9 mouse cellular contexts compared by ENCODE assay signal in the genomic region with DNA sequence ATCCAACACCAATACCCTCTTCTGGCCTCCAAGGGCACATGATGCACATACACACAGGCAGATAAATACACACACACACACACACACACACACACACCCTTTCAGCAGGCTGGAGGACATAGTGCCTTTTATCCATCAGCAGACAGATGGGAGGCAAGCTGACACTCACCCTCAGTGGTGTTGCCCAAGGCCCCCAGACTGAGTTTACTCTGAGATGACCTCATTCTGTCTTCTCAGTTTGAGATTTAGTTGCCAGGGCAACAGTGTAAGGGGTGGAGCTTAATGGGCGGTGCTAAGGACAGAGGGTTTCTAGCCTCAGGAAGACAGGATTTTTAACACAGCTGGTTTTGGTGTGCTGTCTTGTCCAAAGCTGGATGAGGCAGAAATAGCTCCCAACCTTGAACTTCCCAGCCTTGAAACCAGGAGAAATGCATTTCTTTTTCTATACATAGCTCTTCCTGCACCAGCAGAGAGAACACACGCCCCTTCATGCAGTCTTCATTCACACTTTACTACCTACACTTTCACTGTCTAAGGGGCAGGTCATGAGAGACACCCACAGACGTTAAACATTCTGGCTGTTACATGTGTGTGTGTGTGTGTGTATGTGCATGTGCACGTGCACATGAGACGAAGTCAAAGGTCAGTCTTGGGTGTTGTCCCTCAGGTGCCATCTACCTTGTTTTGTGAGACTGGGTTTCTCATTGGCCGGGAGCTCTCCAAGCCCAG.
A peak's percentile ranks its signal among the peaks of the same experiment; 100 is the strongest.
DNase-seq lines count a peak whose midpoint lies in the region; ATAC-seq and TF ChIP-seq lines count a peak whose summit lies in the region.
"Had no signal": no experiment of that assay in that cellular context is flagged by ENCODE, and none has a peak within 500 bp of the region (broad histone marks: within the 10 kb centered on the region; RNA-seq: fewer than 3 reads in every experiment).

No protein-coding gene starts in this region.

- H3K4me3 ChIP-seq in kidney, embryonic 14.5 days (ENCODE audit: low read length), result no peak overlapping the region
- no peak overlapping the region for H3K4me3 ChIP-seq in embryonic facial prominence, embryonic 11.5 days (ENCODE audit: low read depth, low read length)
- no peak overlapping the region for H3K4me3 ChIP-seq in intestine, embryonic 16.5 days (ENCODE audit: low read length)
- no peak overlapping the region for H3K4me3 ChIP-seq in midbrain, embryonic 12.5 days
- no peak overlapping the region for H3K4me3 ChIP-seq in stomach, postnatal 0 days (ENCODE audit: low read depth, low read length)
- H3K4me3 ChIP-seq: liver, embryonic 15.5 days had no signal

- no peaks in the 10 kb centered on the region for H3K9me3 ChIP-seq in kidney, embryonic 14.5 days (ENCODE audit: control insufficient read depth, low read length)
- peaks cover 3% of the 10 kb centered on the region; the same call in 1 of the 2 replicates for H3K9me3 ChIP-seq in embryonic facial prominence, embryonic 11.5 days (replicated peaks; ENCODE audit: control insufficient read depth, low read length)
- no peaks in the 10 kb centered on the region for H3K9me3 ChIP-seq in intestine, embryonic 16.5 days (ENCODE audit: control insufficient read depth, low read length)
- peaks cover 6% of the 10 kb centered on the region; the same call in 1 of the 2 replicates for H3K9me3 ChIP-seq in midbrain, embryonic 12.5 days
- no peaks in the 10 kb centered on the region for H3K9me3 ChIP-seq in stomach, postnatal 0 days (ENCODE audit: control insufficient read depth, low read length)
- H3K9me3 ChIP-seq: liver, embryonic 15.5 days had no signal

- peak; percentile 68 for ATAC-seq in kidney, embryonic 14.5 days (ENCODE audit: low FRiP score, low TSS enrichment)
- peak; percentile 60 for ATAC-seq in embryonic facial prominence, embryonic 11.5 days (replicated peaks; ENCODE audit: insufficient number of reproducible peaks, low FRiP score, low TSS enrichment, low read depth)
- ATAC-seq in intestine, embryonic 16.5 days, result peak; percentile 83
- peak; percentile 78 for ATAC-seq in midbrain, embryonic 12.5 days (ENCODE audit: low FRiP score, low read depth)
- peak; percentile 74 for ATAC-seq in stomach, postnatal 0 days (ENCODE audit: low FRiP score, low TSS enrichment)

- H3K4me2 ChIP-seq in kidney, embryonic 14.5 days (replicated peaks; ENCODE audit: low read depth, low read length), result no peak overlapping the region
- H3K4me2 ChIP-seq in embryonic facial prominence, embryonic 11.5 days (ENCODE audit: low read depth, low read length), result no peak overlapping the region
- H3K4me2 ChIP-seq in intestine, embryonic 16.5 days (ENCODE audit: low read depth, low read length), result no peak overlapping the region
- no peak overlapping the region for H3K4me2 ChIP-seq in midbrain, embryonic 12.5 days (replicated peaks)
- no peak overlapping the region for H3K4me2 ChIP-seq in stomach, postnatal 0 days (replicated peaks; ENCODE audit: low read depth)
- H3K4me2 ChIP-seq: liver, embryonic 15.5 days had no signal

- H3K9ac ChIP-seq in kidney, embryonic 14.5 days (ENCODE audit: low read depth, low read length), result no peak overlapping the region
- H3K9ac ChIP-seq in embryonic facial prominence, embryonic 11.5 days (replicated peaks; ENCODE audit: low read length), result no peak overlapping the region
- no peak overlapping the region for H3K9ac ChIP-seq in intestine, embryonic 16.5 days (ENCODE audit: low read depth, low read length)
- H3K9ac ChIP-seq in midbrain, embryonic 12.5 days (replicated peaks), result no peak overlapping the region
- H3K9ac ChIP-seq in stomach, postnatal 0 days (ENCODE audit: low read length), result no peak overlapping the region
- H3K9ac ChIP-seq: liver, embryonic 15.5 days had no signal

- DNase-seq in kidney, adult 11 months, result no peak
- DNase-seq in T-cell, adult 2 months (ENCODE audit: low spot score), result peak; percentile 58
- peak; percentile 74 for DNase-seq in embryonic facial prominence, embryonic 11.5 days (ENCODE audit: low spot score)
- DNase-seq in stomach, postnatal 0 days (ENCODE audit: low spot score), result peak; percentile 33
- DNase-seq in cerebellum, adult 11 months, result no peak

- no peaks in the 10 kb centered on the region for H3K36me3 ChIP-seq in kidney, embryonic 14.5 days (ENCODE audit: control insufficient read depth, insufficient read depth, low read length)
- H3K36me3 ChIP-seq in embryonic facial prominence, embryonic 11.5 days (replicated peaks; ENCODE audit: control insufficient read depth, insufficient read depth, low read depth, low read length), result no peaks in the 10 kb centered on the region
- no peaks in the 10 kb centered on the region for H3K36me3 ChIP-seq in intestine, embryonic 16.5 days (ENCODE audit: control insufficient read depth, insufficient read depth, low read length)
- H3K36me3 ChIP-seq in midbrain, embryonic 12.5 days, result no peaks in the 10 kb centered on the region
- no peaks in the 10 kb centered on the region for H3K36me3 ChIP-seq in stomach, postnatal 0 days (ENCODE audit: control insufficient read depth, insufficient read depth, low read length)
- H3K36me3 ChIP-seq: liver, embryonic 15.5 days had no signal

- H3K4me1 ChIP-seq in kidney, embryonic 14.5 days (ENCODE audit: control insufficient read depth, insufficient read depth, low read length), result 0 out of 2 replicates have a peak, but pooled peaks cover 10% of the 10 kb centered on the region
- no peaks in the 10 kb centered on the region; the same call in 1 of the 2 replicates for H3K4me1 ChIP-seq in embryonic facial prominence, embryonic 11.5 days (ENCODE audit: control insufficient read depth, insufficient read depth, low read length)
- H3K4me1 ChIP-seq in intestine, embryonic 16.5 days (ENCODE audit: control insufficient read depth, insufficient read depth, low read length), result peaks cover 8% of the 10 kb centered on the region
- peaks cover 27% of the 10 kb centered on the region for H3K4me1 ChIP-seq in midbrain, embryonic 12.5 days
- no peaks in the 10 kb centered on the region for H3K4me1 ChIP-seq in stomach, postnatal 0 days (replicated peaks; ENCODE audit: control insufficient read depth, insufficient read depth)
- H3K4me1 ChIP-seq: liver, embryonic 15.5 days had no signal

- TF ChIP-seq EP300 in stomach, postnatal 0 days (optimal IDR thresholded peaks at IDR 0.05), result no peak

- H3K27me3 ChIP-seq in kidney, embryonic 14.5 days (ENCODE audit: control insufficient read depth, insufficient read depth, low read length), result no peaks in the 10 kb centered on the region
- H3K27me3 ChIP-seq in embryonic facial prominence, embryonic 11.5 days (ENCODE audit: control insufficient read depth, insufficient read depth, low read length), result no peaks in the 10 kb centered on the region
- no peaks in the 10 kb centered on the region for H3K27me3 ChIP-seq in intestine, embryonic 16.5 days (replicated peaks; ENCODE audit: control insufficient read depth, insufficient read depth, low read length)
- 0 out of 2 replicates have a peak, but pooled peaks cover 8% of the 10 kb centered on the region for H3K27me3 ChIP-seq in midbrain, embryonic 12.5 days
- no peaks in the 10 kb centered on the region for H3K27me3 ChIP-seq in stomach, postnatal 0 days (ENCODE audit: control insufficient read depth, insufficient read depth, low read length)

- no peak overlapping the region for H3K27ac ChIP-seq in kidney, embryonic 14.5 days (ENCODE audit: low read depth, low read length)
- H3K27ac ChIP-seq in embryonic facial prominence, embryonic 11.5 days (replicated peaks; ENCODE audit: low read depth, low read length), result no peak overlapping the region
- no peak overlapping the region for H3K27ac ChIP-seq in intestine, embryonic 16.5 days (ENCODE audit: low read length)
- H3K27ac ChIP-seq in midbrain, embryonic 12.5 days (replicated peaks), result peak overlapping the region; percentile 39; the same call in 1 of the 2 replicates
- no peak overlapping the region for H3K27ac ChIP-seq in stomach, postnatal 0 days (replicated peaks)
- H3K27ac ChIP-seq: liver, embryonic 15.5 days had no signal

- TF ChIP-seq CTCF in stomach, postnatal 0 days (IDR thresholded peaks at IDR 0.05; ENCODE audit: low read depth), result no peak

- WGBS in kidney, embryonic 14.5 days, result 58% methylated on average over 6 of the region's 6 CpGs
- WGBS in embryonic facial prominence, embryonic 11.5 days, result 48% methylated on average over 6 of the region's 6 CpGs
- 43% methylated on average over 6 of the region's 6 CpGs for WGBS in intestine, embryonic 16.5 days
- 51% methylated on average over 6 of the region's 6 CpGs for WGBS in midbrain, embryonic 12.5 days
- WGBS in stomach, postnatal 0 days, result 43% methylated on average over 6 of the region's 6 CpGs

Comparison
In these comparisons a context has a peak if more than half of its experiments do, and no peak if none do; other contexts are left out.
1. DNase-seq: peak in T-cell, adult 2 months (single experiment), embryonic facial prominence, embryonic 11.5 days (single experiment) and stomach, postnatal 0 days (single experiment); none in kidney, adult 11 months (single experiment) and cerebellum, adult 11 months (single experiment).
2. Peak in every context shown above with its lines, with median percentiles within 50 percentile points of each other: ATAC-seq.